Mouse (Mus musculus): ENCODE measurements around the gene Adgrv1. TPM values are rescaled to one million over a fixed set of nuclear protein-coding genes. Genes with fewer than 3 reads are reported as not detected.
"Not testable (repeated sequence)": the region's sequence is repeated elsewhere in the genome, so short reads cannot be mapped to it uniquely, and the experiment has no call there.

Adgrv1 gene
- total and polyA plus RNA-seq, 2 experiments from 2014 or later: 3.9 to 13.2 TPM

DNA sequence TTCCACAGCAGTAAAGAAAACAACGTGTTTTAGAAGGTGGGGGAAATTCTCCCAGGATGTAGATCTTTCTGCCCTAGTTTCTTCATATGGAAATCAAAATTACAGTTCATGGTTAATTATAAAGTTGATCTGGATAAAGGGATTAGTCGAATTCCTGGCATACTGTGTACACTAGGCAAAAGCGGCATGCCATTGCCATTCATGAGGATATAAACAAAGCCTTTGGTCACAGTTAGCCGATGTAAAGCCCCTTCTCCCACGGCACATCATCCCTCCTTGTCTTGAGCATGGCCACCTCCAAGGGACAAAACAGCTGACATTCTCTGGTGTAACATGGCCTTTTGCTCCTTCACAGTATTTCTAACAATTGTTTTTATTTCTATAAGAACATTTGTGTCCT is 2.4 kb downstream of the Adgrv1 start:
- Histone ChIP-seq H3K27me3 (ENCODE audit: insufficient read depth, low read length) (no peaks in the 10 kb centered on the region), H3K9me3 (ENCODE audit: low read length) (no peaks in the 10 kb centered on the region), H3K4me3 (ENCODE audit: low read depth, low read length) (no peak overlapping the region), H3K4me1 (ENCODE audit: insufficient read depth, low read length) (no peaks in the 10 kb centered on the region), H3K4me2 (ENCODE audit: low read depth, low read length, poor library complexity, severe bottlenecking) (no peak overlapping the region), H3K36me3 (ENCODE audit: insufficient read depth, low read length) (no peaks in the 10 kb centered on the region), H3K27ac (ENCODE audit: low read depth, low read length) (no peak overlapping the region), H3K9ac (replicated peaks; ENCODE audit: low read length, poor library complexity, severe bottlenecking) (no peak overlapping the region)
- DNase-seq (ENCODE audit: low spot score) (no peak), ATAC-seq (ENCODE audit: low FRiP score) (no peak)
- no peak for TF ChIP-seq CTCF (IDR thresholded peaks at IDR 0.05)
- 16% methylated on average over 5 of the region's 5 CpGs for WGBS

DNA sequence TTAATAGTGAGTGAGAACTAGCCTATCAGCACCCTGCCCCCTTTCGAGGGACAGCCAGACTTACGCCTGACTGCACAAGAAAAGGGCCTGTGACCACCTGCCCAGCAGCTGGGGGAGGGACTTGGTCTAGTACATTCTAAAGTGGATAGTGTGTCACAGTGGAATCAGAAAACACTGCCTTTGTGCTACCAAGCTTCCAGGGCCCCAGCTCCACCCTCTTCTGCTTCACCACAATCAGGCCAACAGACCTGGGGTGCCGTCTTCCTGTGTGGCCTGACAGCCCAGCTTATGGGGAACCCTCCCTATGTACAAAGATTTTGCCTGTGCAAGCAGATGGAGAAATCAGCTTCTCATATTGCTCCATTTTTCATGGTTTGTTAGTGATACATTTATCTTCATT is 3.6 kb downstream of the Adgrv1 start:
- WGBS: 40% methylated on average over 3 of the region's 3 CpGs
- Histone ChIP-seq H3K4me2 (ENCODE audit: low read depth, low read length, poor library complexity, severe bottlenecking) (no peak overlapping the region), H3K36me3 (ENCODE audit: insufficient read depth, low read length) (no peaks in the 10 kb centered on the region), H3K27ac (ENCODE audit: low read depth, low read length) (no peak overlapping the region), H3K27me3 (ENCODE audit: insufficient read depth, low read length) (no peaks in the 10 kb centered on the region), H3K4me1 (ENCODE audit: insufficient read depth, low read length) (no peaks in the 10 kb centered on the region), H3K9ac (replicated peaks; ENCODE audit: low read length, poor library complexity, severe bottlenecking) (no peak overlapping the region), H3K9me3 (ENCODE audit: low read length) (no peaks in the 10 kb centered on the region), H3K4me3 (ENCODE audit: low read depth, low read length) (no peak overlapping the region)
- DNase-seq (ENCODE audit: low spot score) (no peak), ATAC-seq (ENCODE audit: low FRiP score) (no peak)
- TF ChIP-seq CTCF (IDR thresholded peaks at IDR 0.05): no peak

DNA sequence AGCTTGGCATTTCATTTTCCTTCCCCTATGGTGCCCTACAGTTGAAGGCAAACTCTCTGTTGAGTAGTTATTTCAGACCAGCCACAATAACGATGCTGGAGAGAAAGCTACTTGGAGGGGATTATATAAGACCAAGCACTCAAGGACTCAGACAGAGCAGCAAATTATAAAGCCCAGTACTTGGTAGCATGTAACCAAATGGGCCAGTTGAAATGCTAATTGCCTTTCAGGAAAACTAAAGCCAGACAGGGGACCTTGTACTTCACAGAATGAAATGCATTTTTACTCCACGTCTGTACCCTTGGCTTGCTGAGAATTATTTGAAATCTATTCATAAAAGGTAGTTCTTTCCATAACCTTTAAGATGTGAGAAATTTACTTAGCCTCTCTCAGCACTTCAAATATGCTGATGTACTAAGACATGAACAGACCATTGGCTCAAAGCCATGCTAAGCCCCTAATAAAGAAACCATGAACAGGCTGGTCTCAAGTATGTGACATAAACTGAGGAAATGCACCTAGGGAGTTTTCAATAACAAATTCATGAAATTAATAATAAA is 4.2 kb downstream of the Adgrv1 start:
- no peaks in the 10 kb centered on the region for H3K36me3 ChIP-seq (ENCODE audit: insufficient read depth, low read length)
- H3K9me3 ChIP-seq (ENCODE audit: low read length): no peaks in the 10 kb centered on the region
- ATAC-seq (ENCODE audit: low FRiP score): no peak
- H3K4me1 ChIP-seq (ENCODE audit: insufficient read depth, low read length): no peaks in the 10 kb centered on the region
- H3K27me3 ChIP-seq (ENCODE audit: insufficient read depth, low read length): no peaks in the 10 kb centered on the region
- DNase-seq (ENCODE audit: low spot score): no peak
- no peak for TF ChIP-seq CTCF (IDR thresholded peaks at IDR 0.05)
- H3K9ac ChIP-seq (replicated peaks; ENCODE audit: low read length, poor library complexity, severe bottlenecking): no peak overlapping the region
- no peak overlapping the region for H3K27ac ChIP-seq (ENCODE audit: low read depth, low read length)
- H3K4me2 ChIP-seq (ENCODE audit: low read depth, low read length, poor library complexity, severe bottlenecking): no peak overlapping the region
- no peak overlapping the region for H3K4me3 ChIP-seq (ENCODE audit: low read depth, low read length)
- WGBS: 18% methylated on average over 2 of the region's 2 CpGs

DNA sequence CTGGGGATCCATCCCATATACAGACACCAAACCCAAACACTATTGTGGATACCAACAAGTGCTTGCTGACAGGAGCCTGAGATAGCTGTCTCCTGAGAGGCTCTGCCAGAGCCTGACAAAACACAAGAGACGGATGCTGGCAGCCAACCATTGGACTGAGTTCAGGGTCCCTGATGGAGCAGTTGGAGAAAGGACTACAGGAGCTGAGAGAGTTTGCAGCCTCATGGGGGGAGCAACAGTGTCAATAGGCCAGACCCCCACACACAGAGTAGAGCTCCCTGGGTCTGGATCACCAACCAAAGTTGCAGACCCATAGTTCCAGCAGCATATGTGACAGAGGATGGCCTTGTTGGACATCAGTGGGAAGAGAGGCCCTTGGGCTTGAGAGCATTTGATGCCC is 5.1 kb downstream of the Adgrv1 start:
- not testable (repeated sequence) for H3K36me3 ChIP-seq (ENCODE audit: insufficient read depth, low read length); H3K4me2 ChIP-seq (ENCODE audit: low read depth, low read length, poor library complexity, severe bottlenecking); H3K4me3 ChIP-seq (ENCODE audit: low read depth, low read length); DNase-seq (ENCODE audit: low spot score); H3K4me1 ChIP-seq (ENCODE audit: insufficient read depth, low read length); H3K27ac ChIP-seq (ENCODE audit: low read depth, low read length); ATAC-seq (ENCODE audit: low FRiP score); H3K9ac ChIP-seq (replicated peaks; ENCODE audit: low read length, poor library complexity, severe bottlenecking); H3K9me3 ChIP-seq (ENCODE audit: low read length); H3K27me3 ChIP-seq (ENCODE audit: insufficient read depth, low read length)
- 64% methylated on average over 1 of the region's 1 CpGs for WGBS

DNA sequence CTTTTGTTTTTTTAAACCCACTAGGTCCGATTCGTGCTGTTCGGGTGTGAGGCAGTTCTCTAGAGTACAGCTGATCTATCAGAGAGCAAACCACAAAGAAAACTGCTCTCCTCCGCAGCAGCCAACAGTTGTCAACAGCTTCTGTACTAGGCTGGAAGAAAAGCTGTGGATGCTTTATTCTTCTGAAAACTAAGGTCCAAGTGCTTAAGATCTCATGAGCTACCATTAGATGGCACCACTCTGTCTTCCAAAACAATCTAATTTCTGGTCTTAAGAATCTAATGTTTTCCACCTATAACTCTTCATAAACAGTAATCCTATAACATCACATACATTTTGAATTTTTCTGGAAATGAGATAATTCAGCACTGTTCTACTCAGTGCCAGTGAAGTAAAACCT is 22.6 kb downstream of the Adgrv1 start:
- DNase-seq (ENCODE audit: low spot score): peak; percentile 20
- Histone ChIP-seq H3K4me3 (ENCODE audit: low read depth, low read length) (no peak overlapping the region), H3K4me2 (ENCODE audit: low read depth, low read length, poor library complexity, severe bottlenecking) (no peak overlapping the region), H3K27me3 (ENCODE audit: insufficient read depth, low read length) (no peaks in the 10 kb centered on the region), H3K9me3 (ENCODE audit: low read length) (no peaks in the 10 kb centered on the region), H3K4me1 (ENCODE audit: insufficient read depth, low read length) (no peaks in the 10 kb centered on the region), H3K27ac (ENCODE audit: low read depth, low read length) (no peak overlapping the region), H3K36me3 (ENCODE audit: insufficient read depth, low read length) (no peaks in the 10 kb centered on the region), H3K9ac (replicated peaks; ENCODE audit: low read length, poor library complexity, severe bottlenecking) (no peak overlapping the region)
- peak; percentile 51 for TF ChIP-seq CTCF (IDR thresholded peaks at IDR 0.05)
- ATAC-seq (ENCODE audit: low FRiP score): no peak
- WGBS: 83% methylated on average over 4 of the region's 4 CpGs

DNA sequence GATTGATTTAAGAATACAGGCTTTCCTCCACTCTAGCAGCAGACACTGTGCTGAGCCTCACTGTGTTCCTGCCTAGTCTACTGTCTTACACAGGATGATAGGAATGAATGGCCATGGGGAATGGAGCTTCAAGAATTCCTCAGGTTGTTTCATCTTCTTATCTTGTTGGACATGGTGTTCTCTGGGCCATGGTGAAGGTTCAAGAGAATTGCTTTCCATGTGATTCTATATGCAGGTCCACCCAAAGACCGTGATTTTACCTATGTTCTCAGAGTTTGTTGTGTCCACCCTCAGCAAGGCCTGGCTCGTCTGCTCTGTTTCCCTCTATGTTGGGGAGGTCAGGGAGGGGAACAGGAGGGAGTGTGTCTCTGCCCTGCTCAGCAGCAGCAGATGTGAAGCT is 26.0 kb downstream of the Adgrv1 start:
- no peaks in the 10 kb centered on the region for H3K9me3 ChIP-seq (ENCODE audit: low read length)
- no peaks in the 10 kb centered on the region for H3K4me1 ChIP-seq (ENCODE audit: insufficient read depth, low read length)
- H3K9ac ChIP-seq (replicated peaks; ENCODE audit: low read length, poor library complexity, severe bottlenecking): no peak overlapping the region
- ATAC-seq (ENCODE audit: low FRiP score) (no peak), DNase-seq (ENCODE audit: low spot score) (no peak)
- H3K4me3 ChIP-seq (ENCODE audit: low read depth, low read length): no peak overlapping the region
- 93% methylated on average over 2 of the region's 2 CpGs for WGBS
- no peaks in the 10 kb centered on the region for H3K27me3 ChIP-seq (ENCODE audit: insufficient read depth, low read length)
- no peak overlapping the region for H3K27ac ChIP-seq (ENCODE audit: low read depth, low read length)
- H3K36me3 ChIP-seq (ENCODE audit: insufficient read depth, low read length): no peaks in the 10 kb centered on the region
- TF ChIP-seq CTCF (IDR thresholded peaks at IDR 0.05): no peak
- no peak overlapping the region for H3K4me2 ChIP-seq (ENCODE audit: low read depth, low read length, poor library complexity, severe bottlenecking)
